Mouse (Mus musculus) MEL (cell line): Measurements from ENCODE around the gene Rprd1b.

Experiments
- BHLHE40 ChIP-seq: IDR thresholded peaks from 2 replicates; pipeline ENCODE4 v1.6.1; 2012; ENCODE audit warnings: low read depth, mild to moderate bottlenecking, inconsistent platforms, low read length, improper control_type of control experiment, borderline replicate concordance
- CTCF ChIP-seq, 3 experiments: IDR thresholded peaks in 2 of 3; conservative IDR thresholded peaks in 1 of 3; 2 replicates each; pipeline ENCODE4 v1.5.1; 2011 to 2012; ENCODE audit warnings: low read length in 3 of 3, low read depth in 2 of 3, mild to moderate bottlenecking in 2 of 3, improper control_type of control experiment in 1 of 3, inconsistent platforms in 1 of 3, mixed read lengths in 1 of 3, moderate library complexity in 1 of 3; ENCODE audit not compliant: control insufficient read depth in 1 of 3, insufficient read depth in 1 of 3, poor library complexity in 1 of 3, severe bottlenecking in 1 of 3
- E2F4 ChIP-seq: IDR thresholded peaks from 2 replicates; pipeline ENCODE4 v1.6.1; 2011; ENCODE audit warnings: low read depth, low read length, improper control_type of control experiment, borderline replicate concordance
- EP300 ChIP-seq, 2 experiments: IDR thresholded peaks; 2 replicates each; pipeline ENCODE4 v1.6.1; 2011; ENCODE audit warnings: improper control_type of control experiment in 2 of 2, low read length in 2 of 2, low read depth in 1 of 2, mild to moderate bottlenecking in 1 of 2
- HCFC1 ChIP-seq: IDR thresholded peaks from 2 replicates; pipeline ENCODE4 v1.6.1; 2012; ENCODE audit warnings: low read depth, mild to moderate bottlenecking, inconsistent platforms, low read length, improper control_type of control experiment, moderate library complexity
- MAZ ChIP-seq: IDR thresholded peaks from 2 replicates; pipeline ENCODE4 v1.6.1; 2012; ENCODE audit warnings: low read depth, mild to moderate bottlenecking, inconsistent platforms, low read length, improper control_type of control experiment
- MYC ChIP-seq: IDR thresholded peaks from 2 replicates; pipeline ENCODE4 v1.6.1; 2011; ENCODE audit warnings: low read depth, mild to moderate bottlenecking, low read length, improper control_type of control experiment, moderate library complexity
- RAD21 ChIP-seq: IDR thresholded peaks from 2 replicates; pipeline ENCODE4 v1.6.1; 2011; ENCODE audit warnings: mild to moderate bottlenecking, low read depth, low read length, improper control_type of control experiment
- SIN3A ChIP-seq: IDR thresholded peaks from 2 replicates; pipeline ENCODE4 v1.6.1; 2012; ENCODE audit warnings: low read length, improper control_type of control experiment, inconsistent platforms
- USF1 ChIP-seq: IDR thresholded peaks from 2 replicates; pipeline ENCODE4 v1.6.1; 2014; ENCODE audit warnings: low read depth, mild to moderate bottlenecking, inconsistent platforms, low read length, improper control_type of control experiment, moderate library complexity

DNA sequence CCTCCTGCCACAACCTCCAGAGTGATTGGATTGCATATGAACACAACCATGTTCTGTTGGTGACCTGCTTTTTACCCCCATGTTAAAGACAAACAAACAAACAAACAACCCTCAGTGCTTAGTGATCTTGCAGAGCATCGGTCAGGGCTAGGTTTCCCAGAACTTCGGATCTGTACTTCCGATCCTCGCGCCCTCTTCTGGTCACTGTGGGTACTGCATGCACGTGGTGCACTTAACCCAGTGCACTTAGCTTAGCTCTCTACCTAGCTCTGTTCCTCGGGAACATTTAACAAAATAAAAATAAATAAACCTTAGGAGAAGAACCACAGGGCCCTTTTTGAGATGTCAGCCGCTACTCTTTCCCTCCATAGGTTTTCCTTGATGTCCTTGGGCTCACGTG, 152.5 kb downstream of the Rprd1b start:
- TF ChIP-seq MYC, result peak; percentile 86
- TF ChIP-seq CTCF (IDR thresholded peaks at IDR 0.05 in 2 of 3, conservative IDR thresholded peaks at IDR 0.05 in 1 of 3; ENCODE audit: control insufficient read depth in 1 of 3, insufficient read depth in 1 of 3, low read depth in 2 of 3, low read length in 3 of 3, poor library complexity in 1 of 3, severe bottlenecking in 1 of 3), result peak; percentile 75 to 86 (median 82)
- no peak for TF ChIP-seq USF1
- TF ChIP-seq SIN3A, result no peak
- TF ChIP-seq E2F4, result no peak
- no peak for TF ChIP-seq EP300 (IDR thresholded peaks at IDR 0.05; ENCODE audit: low read depth in 1 of 2, low read length in 2 of 2)
- no peak for TF ChIP-seq BHLHE40
- TF ChIP-seq RAD21, result peak; percentile 47
- no peak for TF ChIP-seq HCFC1
- TF ChIP-seq MAZ, result no peak
